21 mouse cellular contexts compared by ENCODE assay signal in the genomic region with DNA sequence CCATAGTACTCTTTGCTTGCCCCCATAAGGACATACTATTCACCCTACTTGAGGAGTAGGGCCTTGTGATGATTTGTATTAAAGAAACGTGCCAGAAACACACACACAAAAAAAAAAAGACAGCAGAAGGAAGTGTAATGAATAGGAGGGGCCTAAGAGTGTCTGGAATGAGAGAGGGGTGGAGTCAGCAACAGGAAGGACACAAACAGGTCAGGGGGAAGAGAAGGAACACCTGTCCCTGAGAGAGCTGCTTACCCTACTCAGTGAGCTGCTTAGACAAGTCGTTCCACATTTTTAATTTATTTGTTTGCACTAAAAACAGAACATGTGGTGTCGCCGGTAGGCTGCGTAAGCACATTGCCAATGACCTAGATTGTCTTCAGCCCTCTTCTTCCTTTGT.
"Had no signal": no experiment of that assay in that cellular context is flagged by ENCODE, and none has a peak within 500 bp of the region (broad histone marks: within the 10 kb centered on the region; RNA-seq: fewer than 3 reads in every experiment).

No protein-coding gene starts in this region.

- H3K36me3 ChIP-seq: midbrain, embryonic 10.5 days; midbrain, embryonic 12.5 days; neural tube, embryonic 13.5 days; neural tube, embryonic 15.5 days; stomach, embryonic 15.5 days had no signal

- H3K9ac ChIP-seq: liver, embryonic 14.5 days; lung, embryonic 14.5 days; midbrain, embryonic 12.5 days; neural tube, embryonic 13.5 days; neural tube, embryonic 15.5 days; stomach, embryonic 15.5 days had no signal

- H3K27ac ChIP-seq: liver, embryonic 14.5 days; macrophage; midbrain, embryonic 10.5 days; midbrain, embryonic 12.5 days; neural tube, embryonic 13.5 days; neural tube, embryonic 15.5 days; stomach, embryonic 15.5 days had no signal

- DNase-seq: lung, adult 18-20 months; lung, embryonic 14.5 days; lung, postnatal 10 days; midbrain, embryonic 14.5 days; retina, postnatal 1 day; right cerebral cortex, adult 18-20 months; right cerebral cortex, postnatal 25 days; right cerebral cortex, postnatal 4 days; spleen, adult 18-20 months; thymus, adult 18-20 months; thymus, postnatal 14 days; thymus, postnatal 36 days had no signal

- H3K9me3 ChIP-seq: midbrain, embryonic 10.5 days; midbrain, embryonic 12.5 days; neural tube, embryonic 13.5 days; neural tube, embryonic 15.5 days; stomach, embryonic 15.5 days had no signal

- H3K27me3 ChIP-seq: midbrain, embryonic 12.5 days; neural tube, embryonic 13.5 days; neural tube, embryonic 15.5 days; stomach, embryonic 15.5 days had no signal

- H3K4me1 ChIP-seq: neural tube, embryonic 15.5 days; stomach, embryonic 15.5 days had no signal

- H3K4me2 ChIP-seq: lung, embryonic 14.5 days; midbrain, embryonic 12.5 days; neural tube, embryonic 13.5 days; neural tube, embryonic 15.5 days; stomach, embryonic 15.5 days had no signal

- ATAC-seq: midbrain, embryonic 16.5 days had no signal

- H3K4me3 ChIP-seq: midbrain, embryonic 10.5 days; midbrain, embryonic 12.5 days; myocyte; neural tube, embryonic 13.5 days; neural tube, embryonic 15.5 days; stomach, embryonic 15.5 days had no signal
